Mouse (Mus musculus) bone marrow, adult 2 months (tissue): Measurements from ENCODE around the gene Agbl4. TPM values are rescaled to one million over a fixed set of nuclear protein-coding genes. Genes with fewer than 3 reads are reported as not detected.

Experiments used
- H3K27ac ChIP-seq: fragments of 200-500 bp; 2 replicates; pipeline ENCODE4 v1.5.1; 2012; ENCODE audit warnings: low read depth, mild to moderate bottlenecking, control low read depth, inconsistent platforms, low read length; ENCODE audit not compliant: control insufficient read depth, poor library complexity, insufficient read depth
- H3K4me1 ChIP-seq: fragments of 200-500 bp; 2 replicates; pipeline ENCODE4 v1.6.1; 2011; ENCODE audit warnings: low read length; ENCODE audit not compliant: control insufficient read depth, insufficient read depth
- H3K4me3 ChIP-seq: fragments of 200-500 bp; replicated peaks from 2 replicates; pipeline ENCODE3; 2011; ENCODE audit warnings: mild to moderate bottlenecking, low read depth, low read length, control low read depth; ENCODE audit not compliant: control insufficient read depth
- CTCF ChIP-seq: fragments of 200-500 bp; IDR thresholded peaks from 2 replicates; pipeline ENCODE4 v1.5.1; 2011; ENCODE audit warnings: low read length, control low read depth; ENCODE audit not compliant: control insufficient read depth, insufficient read depth
- POLR2A ChIP-seq: fragments of 200-500 bp; IDR thresholded peaks from 2 replicates; pipeline ENCODE4 v1.6.1; 2011; ENCODE audit warnings: low read depth, mild to moderate bottlenecking, control low read depth, low read length, borderline replicate concordance; ENCODE audit not compliant: control insufficient read depth
- WGBS: fragments of 180-500 bp; shearing (Covaris S2); methylation state at CpG from one replicate; pipeline ENCODE4 v1.1.7; 2018; 5-methylcytosine and 5-hydroxymethylcytosine counted together
- polyA plus RNA-seq: library from polyadenylated mRNA; stranded (reverse); fragments of >200 nt; gene quantifications from 2 replicates; pipeline ENCODE4 v1.2.4, GENCODE M21; 2011; ENCODE audit warnings: low replicate concordance; ENCODE audit not compliant: missing spikeins, insufficient read depth, insufficient read length

The Agbl4 gene
- polyA plus RNA-seq, 1 experiment, result not detected

DNA sequence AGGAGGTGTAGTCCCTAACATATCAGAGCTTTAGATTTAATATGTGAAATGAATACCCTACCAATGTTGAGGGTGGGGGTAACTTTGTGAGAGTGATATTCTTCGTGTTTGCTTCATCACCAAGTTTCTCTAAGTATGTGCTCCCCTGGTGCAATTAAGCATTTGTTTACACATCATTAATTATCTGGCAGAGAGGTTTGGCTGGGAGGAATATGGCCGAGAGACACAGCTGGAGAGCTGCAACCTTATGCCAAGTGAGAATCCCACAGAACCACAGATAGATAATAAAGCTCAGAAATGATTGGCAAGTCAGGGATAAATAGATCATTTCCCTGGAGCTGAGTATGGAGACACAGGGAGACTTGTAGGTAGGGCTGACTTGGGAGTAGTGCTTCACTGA, 1003.2 kb downstream of the Agbl4 start:
- no peak overlapping the region for H3K27ac ChIP-seq
- 78% methylated on average over 2 of the region's 2 CpGs for WGBS
- TF ChIP-seq POLR2A, result no peak
- no peak for TF ChIP-seq CTCF
- H3K4me1 ChIP-seq, result no peaks in the 10 kb centered on the region; the same call in none of the 2 replicates
- no peak overlapping the region for H3K4me3 ChIP-seq

DNA sequence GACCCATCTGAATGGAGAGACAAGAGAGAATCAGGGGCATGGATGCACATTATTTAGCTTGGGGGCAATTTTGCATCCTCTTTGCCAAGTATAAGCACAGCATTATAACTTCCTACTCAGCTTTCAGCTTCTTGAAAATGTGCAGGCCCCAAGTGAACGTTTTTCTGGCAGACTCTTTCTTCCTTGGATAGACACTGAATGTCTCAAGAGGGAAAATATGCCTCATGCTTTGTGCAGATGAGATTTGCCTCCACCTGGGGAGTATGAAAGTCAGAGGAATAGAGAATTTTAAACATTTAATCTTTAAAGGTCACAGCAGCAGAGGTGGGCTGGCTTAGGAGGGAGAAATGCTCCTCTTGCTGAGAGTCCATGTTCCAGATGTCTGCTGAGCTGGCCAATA, 1005.8 kb downstream of the Agbl4 start:
- no peak for TF ChIP-seq POLR2A
- TF ChIP-seq CTCF, result no peak

GRCm38 (mm10) chr4:111410731-111411130, 1013.3 kb downstream of the Agbl4 start:
- Histone ChIP-seq H3K4me1 (no peaks in the 10 kb centered on the region), H3K27ac (no peak overlapping the region), H3K4me3 (no peak overlapping the region)
- TF ChIP-seq CTCF (no peak), POLR2A (no peak)
- 72% methylated on average over 4 of the region's 4 CpGs for WGBS

More for the DNA sequence above, 1005.8 kb downstream of the Agbl4 start:
- Histone ChIP-seq H3K27ac (no peak overlapping the region), H3K4me1 (no peaks in the 10 kb centered on the region; the same call in 1 of the 2 replicates), H3K4me3 (no peak overlapping the region)
- 21% methylated on average over 1 of the region's 1 CpGs for WGBS

GRCm38 (mm10) chr4:111414399-111414798, 1016.9 kb downstream of the Agbl4 start:
- WGBS, result under 1% methylated on average over 6 of the region's 6 CpGs
- Histone ChIP-seq H3K4me1 (no peaks in the 10 kb centered on the region), H3K27ac (no peak overlapping the region), H3K4me3 (peak overlapping the region; percentile 60)
- no peak for TF ChIP-seq CTCF
- TF ChIP-seq POLR2A, result no peak

DNA sequence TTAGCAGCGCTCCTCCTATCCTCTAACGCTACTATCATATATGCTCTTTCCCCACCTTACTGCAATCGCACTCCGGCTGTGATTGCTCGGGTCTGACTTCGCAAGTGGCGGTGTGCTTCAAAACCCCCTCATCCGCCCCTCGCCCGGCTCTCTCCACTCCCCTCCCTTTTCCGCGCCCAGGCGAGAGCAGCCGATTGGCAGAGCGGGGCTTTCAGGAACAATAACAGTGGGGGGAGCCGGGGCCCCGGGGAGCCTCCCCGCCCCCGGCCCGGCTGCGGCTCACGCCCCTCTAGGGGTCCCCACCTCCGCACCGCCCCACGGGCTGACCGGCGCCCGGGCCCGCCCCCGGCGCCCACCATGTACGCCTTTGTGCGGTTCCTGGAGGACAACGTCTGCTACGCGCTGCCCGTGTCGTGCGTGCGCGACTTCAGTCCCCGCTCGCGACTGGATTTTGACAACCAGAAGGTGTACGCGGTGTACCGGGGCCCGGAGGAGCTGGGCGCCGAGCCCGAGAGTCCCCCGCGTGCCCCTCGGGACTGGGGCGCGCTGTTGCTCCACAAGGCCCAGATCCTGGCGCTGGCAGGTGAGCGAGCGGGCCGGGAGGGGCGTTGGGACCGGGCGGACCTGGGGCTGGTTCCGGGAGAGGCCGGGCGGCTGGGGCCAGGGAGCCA, 1017.5 kb downstream of the Agbl4 start, which contains the start of gene Bend5:
TSS of gene Bend5 (plus strand) at position 189 of the 671 bp plus-strand sequence.
- peak within 1 kb of the TSS; percentile 70 for H3K4me3 ChIP-seq
- peak within 1 kb of the TSS; percentile 76 for H3K27ac ChIP-seq
- H3K4me1 ChIP-seq, result no peaks in the 10 kb centered on the region
- TF ChIP-seq CTCF, result no peak
- TF ChIP-seq POLR2A, result no peak; the same call in 1 of the 2 replicates
- WGBS, result 2% methylated on average over 66 of the region's 66 CpGs

GRCm38 (mm10) chr4:111416126-111416525, 1018.7 kb downstream of the Agbl4 start:
- 20% methylated on average over 3 of the region's 3 CpGs for WGBS
- H3K4me1 ChIP-seq, result no peaks in the 10 kb centered on the region
- H3K27ac ChIP-seq, result no peak overlapping the region
- TF ChIP-seq POLR2A (no peak), CTCF (no peak)
- H3K4me3 ChIP-seq, result peak overlapping the region; percentile 42

- 84% methylated on average over 3 of the region's 3 CpGs for WGBS
- Histone ChIP-seq H3K27ac (no peak overlapping the region), H3K4me3 (no peak overlapping the region), H3K4me1 (no peaks in the 10 kb centered on the region)
- TF ChIP-seq CTCF (no peak), POLR2A (no peak)
Observed at GRCm38 (mm10) chr4:111416551-111416950, 1019.1 kb downstream of the Agbl4 start.

DNA sequence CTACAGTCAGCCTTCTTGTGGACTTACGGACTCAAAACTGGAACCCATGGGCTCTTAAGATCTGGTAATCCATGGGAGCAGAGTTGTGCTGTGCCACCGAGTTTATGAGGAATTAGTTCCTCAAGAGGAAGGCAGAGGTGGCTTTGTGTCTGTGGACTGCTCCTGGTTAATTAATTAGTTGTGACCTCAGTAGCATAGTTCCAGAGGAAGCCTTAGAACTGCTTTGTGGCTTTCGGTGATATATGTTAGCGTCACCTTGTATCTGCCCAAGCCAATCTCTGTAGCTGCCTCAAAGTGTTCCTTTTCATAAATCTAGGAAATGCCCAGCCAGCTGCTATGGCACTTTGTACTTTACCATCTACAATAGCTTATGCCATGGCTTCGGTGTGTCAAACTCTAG, 1020.3 kb downstream of the Agbl4 start:
- no peaks in the 10 kb centered on the region for H3K4me1 ChIP-seq
- H3K27ac ChIP-seq, result no peak overlapping the region
- TF ChIP-seq POLR2A, result no peak
- no peak for TF ChIP-seq CTCF
- H3K4me3 ChIP-seq, result no peak overlapping the region
- WGBS, result 83% methylated on average over 5 of the region's 5 CpGs
